ENCODE assay signal across 10 mouse cellular contexts in genomic region chr9:102436378-102436777, GRCm38 (mm10).
DNase-seq lines count a peak whose midpoint lies in the region; ATAC-seq and TF ChIP-seq lines count a peak whose summit lies in the region.
"Had no signal": no experiment of that assay in that cellular context is flagged by ENCODE, and none has a peak within 500 bp of the region (broad histone marks: within the 10 kb centered on the region; RNA-seq: fewer than 3 reads in every experiment).

No protein-coding gene starts in this region.

- H3K4me3 ChIP-seq in hindbrain, embryonic 11.5 days (ENCODE audit: low read depth, low read length) = no peak overlapping the region
- no peak overlapping the region for H3K4me3 ChIP-seq in hindbrain, embryonic 16.5 days (ENCODE audit: low read length)
- H3K4me3 ChIP-seq in midbrain, postnatal 0 days (ENCODE audit: low read depth, low read length) = no peak overlapping the region
- no peak overlapping the region for H3K4me3 ChIP-seq in midbrain, embryonic 13.5 days (replicated peaks)
- H3K4me3 ChIP-seq in liver, postnatal 0 days (ENCODE audit: low read depth, low read length) = no peak overlapping the region
- no peak overlapping the region for H3K4me3 ChIP-seq in midbrain, embryonic 11.5 days (ENCODE audit: low read depth, low read length)
- H3K4me3 ChIP-seq: embryonic facial prominence, embryonic 13.5 days had no signal

- TF ChIP-seq CTCF in midbrain, postnatal 0 days (IDR thresholded peaks at IDR 0.05) = peak; percentile 57
- peak; percentile 54 for TF ChIP-seq CTCF in liver, postnatal 0 days (IDR thresholded peaks at IDR 0.05; ENCODE audit: low read depth)

- peak; percentile 48 for DNase-seq in hindbrain, embryonic 11.5 days (ENCODE audit: low spot score)
- DNase-seq in midbrain, postnatal 0 days (ENCODE audit: low spot score) = no peak
- DNase-seq in R1 (ENCODE audit: low read depth, low spot score) = peak; percentile 54
- DNase-seq in liver, postnatal 0 days = peak; percentile 31
- no peak for DNase-seq in midbrain, embryonic 11.5 days (ENCODE audit: low spot score, missing footprints)
- DNase-seq in urinary bladder, postnatal 4 days (ENCODE audit: low spot score in 2 of 2) = no peak
- DNase-seq: thymus, adult 18-20 months had no signal

- no peak for ATAC-seq in hindbrain, embryonic 11.5 days (ENCODE audit: low FRiP score)
- ATAC-seq in hindbrain, embryonic 16.5 days = no peak
- no peak for ATAC-seq in midbrain, postnatal 0 days (ENCODE audit: low FRiP score)
- ATAC-seq in midbrain, embryonic 13.5 days = no peak
- ATAC-seq in liver, postnatal 0 days = no peak
- ATAC-seq in midbrain, embryonic 11.5 days (ENCODE audit: low FRiP score) = no peak

- H3K9ac ChIP-seq in hindbrain, embryonic 11.5 days (ENCODE audit: low read depth, low read length) = no peak overlapping the region
- no peak overlapping the region for H3K9ac ChIP-seq in hindbrain, embryonic 16.5 days (ENCODE audit: low read depth, low read length)
- no peak overlapping the region for H3K9ac ChIP-seq in midbrain, postnatal 0 days (replicated peaks; ENCODE audit: low read length, poor library complexity, severe bottlenecking)
- H3K9ac ChIP-seq in midbrain, embryonic 13.5 days (replicated peaks) = no peak overlapping the region
- no peak overlapping the region for H3K9ac ChIP-seq in liver, postnatal 0 days (replicated peaks)
- H3K9ac ChIP-seq in midbrain, embryonic 11.5 days (ENCODE audit: low read length) = no peak overlapping the region
- H3K9ac ChIP-seq: embryonic facial prominence, embryonic 13.5 days had no signal

- no peak overlapping the region for H3K4me2 ChIP-seq in hindbrain, embryonic 11.5 days (replicated peaks; ENCODE audit: low read depth, low read length)
- no peak overlapping the region for H3K4me2 ChIP-seq in hindbrain, embryonic 16.5 days (ENCODE audit: low read length)
- no peak overlapping the region for H3K4me2 ChIP-seq in midbrain, postnatal 0 days (ENCODE audit: low read depth, low read length, poor library complexity, severe bottlenecking)
- no peak overlapping the region for H3K4me2 ChIP-seq in midbrain, embryonic 13.5 days (replicated peaks)
- no peak overlapping the region for H3K4me2 ChIP-seq in liver, postnatal 0 days (ENCODE audit: low read depth, low read length)
- H3K4me2 ChIP-seq in midbrain, embryonic 11.5 days = no peak overlapping the region
- H3K4me2 ChIP-seq: embryonic facial prominence, embryonic 13.5 days had no signal

- no peaks in the 10 kb centered on the region for H3K36me3 ChIP-seq in hindbrain, embryonic 11.5 days (ENCODE audit: control insufficient read depth, insufficient read depth, low read length)
- H3K36me3 ChIP-seq in hindbrain, embryonic 16.5 days (ENCODE audit: control insufficient read depth, insufficient read depth, low read length) = no peaks in the 10 kb centered on the region
- no peaks in the 10 kb centered on the region for H3K36me3 ChIP-seq in midbrain, postnatal 0 days (ENCODE audit: insufficient read depth, low read length)
- H3K36me3 ChIP-seq in midbrain, embryonic 13.5 days = no peaks in the 10 kb centered on the region
- H3K36me3 ChIP-seq in liver, postnatal 0 days (replicated peaks; ENCODE audit: insufficient read depth, low read length) = no peaks in the 10 kb centered on the region
- H3K36me3 ChIP-seq in midbrain, embryonic 11.5 days (ENCODE audit: control insufficient read depth, insufficient read depth, low read length) = no peaks in the 10 kb centered on the region
- H3K36me3 ChIP-seq: embryonic facial prominence, embryonic 13.5 days had no signal

- WGBS in hindbrain, embryonic 11.5 days = 86% methylated on average over 5 of the region's 5 CpGs
- WGBS in hindbrain, embryonic 16.5 days = 85% methylated on average over 5 of the region's 5 CpGs
- 85% methylated on average over 5 of the region's 5 CpGs for WGBS in midbrain, postnatal 0 days
- WGBS in midbrain, embryonic 13.5 days = 86% methylated on average over 5 of the region's 5 CpGs
- WGBS in liver, postnatal 0 days (ENCODE audit: insufficient replicate concordance) = 67% methylated on average over 5 of the region's 5 CpGs
- 86% methylated on average over 5 of the region's 5 CpGs for WGBS in midbrain, embryonic 11.5 days

- peaks cover 3% of the 10 kb centered on the region for H3K27me3 ChIP-seq in hindbrain, embryonic 11.5 days (ENCODE audit: control insufficient read depth, insufficient read depth, low read length)
- no peaks in the 10 kb centered on the region for H3K27me3 ChIP-seq in hindbrain, embryonic 16.5 days (replicated peaks; ENCODE audit: control insufficient read depth, insufficient read depth, low read length)
- H3K27me3 ChIP-seq in midbrain, postnatal 0 days (ENCODE audit: insufficient read depth, low read length) = no peaks in the 10 kb centered on the region
- 0 out of 2 replicates have a peak, but pooled peaks cover 3% of the 10 kb centered on the region for H3K27me3 ChIP-seq in midbrain, embryonic 13.5 days
- no peaks in the 10 kb centered on the region for H3K27me3 ChIP-seq in liver, postnatal 0 days (ENCODE audit: insufficient read depth, low read length)
- no peaks in the 10 kb centered on the region for H3K27me3 ChIP-seq in midbrain, embryonic 11.5 days (ENCODE audit: control insufficient read depth, insufficient read depth, low read length)
- H3K27me3 ChIP-seq: embryonic facial prominence, embryonic 13.5 days had no signal

- H3K27ac ChIP-seq in hindbrain, embryonic 11.5 days (ENCODE audit: low read depth, low read length) = no peak overlapping the region
- H3K27ac ChIP-seq in hindbrain, embryonic 16.5 days (ENCODE audit: low read depth, low read length) = no peak overlapping the region
- no peak overlapping the region for H3K27ac ChIP-seq in midbrain, postnatal 0 days (ENCODE audit: low read depth, low read length)
- no peak overlapping the region for H3K27ac ChIP-seq in midbrain, embryonic 13.5 days
- H3K27ac ChIP-seq in liver, postnatal 0 days (ENCODE audit: low read depth) = no peak overlapping the region
- H3K27ac ChIP-seq in midbrain, embryonic 11.5 days (ENCODE audit: low read depth, low read length) = no peak overlapping the region
- H3K27ac ChIP-seq: embryonic facial prominence, embryonic 13.5 days had no signal

- H3K9me3 ChIP-seq in hindbrain, embryonic 11.5 days (ENCODE audit: control insufficient read depth, low read length) = no peaks in the 10 kb centered on the region
- no peaks in the 10 kb centered on the region for H3K9me3 ChIP-seq in hindbrain, embryonic 16.5 days (ENCODE audit: control insufficient read depth, low read length)
- no peaks in the 10 kb centered on the region for H3K9me3 ChIP-seq in midbrain, postnatal 0 days (ENCODE audit: low read length)
- no peaks in the 10 kb centered on the region for H3K9me3 ChIP-seq in midbrain, embryonic 13.5 days
- no peaks in the 10 kb centered on the region for H3K9me3 ChIP-seq in liver, postnatal 0 days (ENCODE audit: low read length)
- H3K9me3 ChIP-seq in midbrain, embryonic 11.5 days (ENCODE audit: control insufficient read depth, low read length) = no peaks in the 10 kb centered on the region
- H3K9me3 ChIP-seq: embryonic facial prominence, embryonic 13.5 days had no signal

- TF ChIP-seq EP300 in liver, postnatal 0 days (IDR thresholded peaks at IDR 0.05; ENCODE audit: low read depth) = no peak

- no peaks in the 10 kb centered on the region; the same call in 1 of the 2 replicates for H3K4me1 ChIP-seq in hindbrain, embryonic 11.5 days (replicated peaks; ENCODE audit: control insufficient read depth, insufficient read depth, low read length)
- no peaks in the 10 kb centered on the region for H3K4me1 ChIP-seq in hindbrain, embryonic 16.5 days (ENCODE audit: control insufficient read depth, insufficient read depth, low read depth, low read length)
- no peaks in the 10 kb centered on the region for H3K4me1 ChIP-seq in midbrain, postnatal 0 days (ENCODE audit: insufficient read depth, low read length)
- 0 out of 2 replicates have a peak, but pooled peaks cover 10% of the 10 kb centered on the region for H3K4me1 ChIP-seq in midbrain, embryonic 13.5 days (replicated peaks)
- no peaks in the 10 kb centered on the region for H3K4me1 ChIP-seq in liver, postnatal 0 days (ENCODE audit: insufficient read depth)
- H3K4me1 ChIP-seq in midbrain, embryonic 11.5 days (ENCODE audit: control insufficient read depth, insufficient read depth, low read length) = no peaks in the 10 kb centered on the region

Comparison
In these comparisons a context has a peak if more than half of its experiments do, and no peak if none do; other contexts are left out.
1. DNase-seq: peak in hindbrain, embryonic 11.5 days (single experiment), R1 (single experiment) and liver, postnatal 0 days (single experiment); none in midbrain, postnatal 0 days (single experiment), midbrain, embryonic 11.5 days (single experiment) and urinary bladder, postnatal 4 days (0 of 2).